Mouse (Mus musculus): Measurements from ENCODE around the gene Dcaf17. TPM values are rescaled to one million over a fixed set of nuclear protein-coding genes. Genes with fewer than 3 reads are reported as not detected.

Dcaf17 gene
- polyA plus RNA-seq, 2 experiments: 3.2 to 11.8 TPM

GRCm38 (mm10) chr2:71050511-71050910 is 4.6 kb upstream of the Dcaf17 start:
- TF ChIP-seq EP300 (IDR thresholded peaks at IDR 0.05; ENCODE audit: low read depth): no peak
- no peak for TF ChIP-seq CTCF (IDR thresholded peaks at IDR 0.05; ENCODE audit: low read depth)
- no peaks in the 10 kb centered on the region for H3K36me3 ChIP-seq (replicated peaks; ENCODE audit: control insufficient read depth, insufficient read depth, low read depth)
- DNase-seq (ENCODE audit: low read depth in 3 of 3, low spot score in 3 of 3) (no peak), ATAC-seq (ENCODE audit: insufficient read depth) (no peak)
- H3K9me3 ChIP-seq (ENCODE audit: control insufficient read depth, low read length): no peaks in the 10 kb centered on the region
- no peak overlapping the region for H3K27ac ChIP-seq
- 76% methylated on average over 7 of the region's 7 CpGs for WGBS (ENCODE audit: insufficient replicate concordance)
- peaks cover 7 to 18% of the 10 kb centered on the region in 2 experiments; a peak in 3 of 4 replicates for H3K4me1 ChIP-seq (replicated peaks; ENCODE audit: control insufficient read depth in 2 of 2, insufficient read depth in 2 of 2, low read length in 1 of 2)
- H3K9ac ChIP-seq (replicated peaks): no peak overlapping the region
- no peaks in the 10 kb centered on the region for H3K27me3 ChIP-seq (ENCODE audit: control insufficient read depth, insufficient read depth, low read length)
- H3K4me3 ChIP-seq (ENCODE audit: insufficient read depth in 1 of 2, low read depth in 2 of 2, low read length in 2 of 2): no peak overlapping the region
- H3K4me2 ChIP-seq (ENCODE audit: low read depth): no peak overlapping the region

GRCm38 (mm10) chr2:71054716-71055115 is 412 bp upstream of the Dcaf17 start:
- Histone ChIP-seq H3K4me2 (ENCODE audit: low read depth) (peak overlapping the region; percentile 99), H3K9ac (replicated peaks) (peak overlapping the region; percentile 94), H3K27me3 (ENCODE audit: control insufficient read depth, insufficient read depth, low read length) (no peaks in the 10 kb centered on the region), H3K4me1 (replicated peaks; ENCODE audit: control insufficient read depth in 2 of 2, insufficient read depth in 2 of 2, low read length in 1 of 2) (peaks cover 7 to 14% of the 10 kb centered on the region in 2 experiments; a peak in 3 of 4 replicates), H3K27ac (peak overlapping the region; percentile 63; the same call in 1 of the 2 replicates), H3K9me3 (ENCODE audit: control insufficient read depth, low read length) (no peaks in the 10 kb centered on the region), H3K4me3 (ENCODE audit: insufficient read depth in 1 of 2, low read depth in 2 of 2, low read length in 2 of 2) (peak overlapping the region; percentile 71 to 97), H3K36me3 (replicated peaks; ENCODE audit: control insufficient read depth, insufficient read depth, low read depth) (no peaks in the 10 kb centered on the region)
- no peak for TF ChIP-seq CTCF (IDR thresholded peaks at IDR 0.05; ENCODE audit: low read depth)
- TF ChIP-seq EP300 (IDR thresholded peaks at IDR 0.05; ENCODE audit: low read depth): no peak
- no peak for DNase-seq (ENCODE audit: low read depth in 3 of 3, low spot score in 3 of 3)
- WGBS (ENCODE audit: insufficient replicate concordance): 26% methylated on average over 9 of the region's 9 CpGs
- no peak for ATAC-seq (ENCODE audit: insufficient read depth)

DNA sequence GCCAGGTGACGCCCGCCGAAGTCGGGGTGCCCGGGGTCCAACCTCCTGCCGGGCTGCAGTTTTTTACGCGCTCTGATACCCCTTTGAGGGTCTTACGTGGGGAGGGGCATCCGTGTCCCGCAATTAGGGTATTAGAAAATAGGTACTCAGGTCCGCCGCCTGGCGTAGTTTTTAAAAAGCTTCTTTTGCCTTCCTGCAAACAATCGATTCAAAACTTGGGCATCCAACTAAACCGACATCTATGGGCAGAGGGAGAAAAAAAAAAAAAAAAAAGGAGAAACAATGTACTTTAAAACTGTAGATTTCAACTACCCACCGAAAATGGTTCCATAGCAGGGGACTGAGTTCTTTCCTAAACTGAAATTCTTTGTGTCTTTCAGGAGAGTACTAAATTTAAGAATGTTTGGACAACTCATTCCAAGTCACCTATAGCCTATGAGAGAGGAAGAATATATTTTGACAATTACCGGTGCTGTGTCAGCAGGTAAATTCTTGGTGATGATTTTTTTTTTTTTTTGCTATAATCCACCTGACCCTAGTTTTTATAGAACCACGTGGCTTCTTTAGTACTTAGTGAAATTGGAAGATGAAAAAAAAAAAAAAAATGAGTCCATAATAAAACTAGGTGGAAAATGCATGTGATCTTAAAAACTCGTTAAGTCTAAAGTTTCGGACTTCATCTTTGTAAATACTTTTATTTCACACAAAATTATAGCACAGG is 1.1 kb downstream of the Dcaf17 start:
- TF ChIP-seq EP300 (IDR thresholded peaks at IDR 0.05; ENCODE audit: low read depth) (no peak), CTCF (IDR thresholded peaks at IDR 0.05; ENCODE audit: low read depth) (no peak; the same call in 1 of the 2 replicates)
- Histone ChIP-seq H3K9me3 (ENCODE audit: control insufficient read depth, low read length) (no peaks in the 10 kb centered on the region), H3K4me3 (ENCODE audit: insufficient read depth in 1 of 2, low read depth in 2 of 2, low read length in 2 of 2) (peak overlapping the region; percentile 83 to 97), H3K36me3 (replicated peaks; ENCODE audit: control insufficient read depth, insufficient read depth, low read depth) (no peaks in the 10 kb centered on the region), H3K27ac (peak overlapping the region; percentile 80), H3K9ac (replicated peaks) (peak overlapping the region; percentile 93), H3K4me2 (ENCODE audit: low read depth) (peak overlapping the region; percentile 99), H3K27me3 (ENCODE audit: control insufficient read depth, insufficient read depth, low read length) (no peaks in the 10 kb centered on the region), H3K4me1 (replicated peaks; ENCODE audit: control insufficient read depth in 2 of 2, insufficient read depth in 2 of 2, low read length in 1 of 2) (peaks cover 7 to 14% of the 10 kb centered on the region in 2 experiments; a peak in 3 of 4 replicates)
- ATAC-seq (ENCODE audit: insufficient read depth) (no peak), DNase-seq (ENCODE audit: low read depth in 3 of 3, low spot score in 3 of 3) (no peak)
- WGBS (ENCODE audit: insufficient replicate concordance): 11% methylated on average over 21 of the region's 21 CpGs

DNA sequence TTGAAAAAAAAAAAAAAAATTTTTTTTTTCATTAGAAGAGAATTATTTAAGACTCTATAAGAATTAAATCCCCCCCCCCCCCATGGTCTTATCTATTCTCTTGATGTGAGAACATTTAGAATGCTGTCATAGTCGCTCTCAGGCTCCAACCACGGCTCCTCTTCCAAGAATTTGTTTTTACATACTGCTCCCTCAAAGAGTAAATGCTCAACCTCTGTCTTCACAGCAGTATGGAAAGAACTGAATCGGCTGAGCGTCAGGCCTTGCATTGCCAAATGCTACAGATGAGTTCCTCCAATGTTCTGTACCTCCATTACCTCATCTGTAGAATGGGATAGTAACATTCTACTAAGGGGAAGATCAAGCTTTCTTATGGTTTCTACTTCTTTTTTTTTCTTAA is 16.5 kb downstream of the Dcaf17 start:
- 81% methylated on average over 4 of the region's 4 CpGs for WGBS (ENCODE audit: insufficient replicate concordance)
- Histone ChIP-seq H3K27ac (no peak overlapping the region), H3K27me3 (ENCODE audit: control insufficient read depth, insufficient read depth, low read length) (no peaks in the 10 kb centered on the region), H3K4me2 (ENCODE audit: low read depth) (no peak overlapping the region), H3K9me3 (ENCODE audit: control insufficient read depth, low read length) (no peaks in the 10 kb centered on the region), H3K4me1 (replicated peaks; ENCODE audit: control insufficient read depth in 2 of 2, insufficient read depth in 2 of 2, low read length in 1 of 2) (peaks cover 11 to 13% of the 10 kb centered on the region in 2 experiments), H3K4me3 (ENCODE audit: insufficient read depth in 1 of 2, low read depth in 2 of 2, low read length in 2 of 2) (no peak overlapping the region), H3K9ac (replicated peaks) (no peak overlapping the region), H3K36me3 (replicated peaks; ENCODE audit: control insufficient read depth, insufficient read depth, low read depth) (no peaks in the 10 kb centered on the region; the same call in 1 of the 2 replicates)
- TF ChIP-seq EP300 (IDR thresholded peaks at IDR 0.05; ENCODE audit: low read depth): no peak
- TF ChIP-seq CTCF (IDR thresholded peaks at IDR 0.05; ENCODE audit: low read depth): no peak
- ATAC-seq (ENCODE audit: insufficient read depth) (no peak), DNase-seq (ENCODE audit: low read depth in 3 of 3, low spot score in 3 of 3) (no peak)

- Histone ChIP-seq H3K4me2 (ENCODE audit: low read depth) (no peak overlapping the region), H3K36me3 (replicated peaks; ENCODE audit: control insufficient read depth, insufficient read depth, low read depth) (no peaks in the 10 kb centered on the region; the same call in 1 of the 2 replicates), H3K9me3 (ENCODE audit: control insufficient read depth, low read length) (no peaks in the 10 kb centered on the region), H3K27me3 (ENCODE audit: control insufficient read depth, insufficient read depth, low read length) (no peaks in the 10 kb centered on the region), H3K27ac (no peak overlapping the region), H3K4me1 (replicated peaks; ENCODE audit: control insufficient read depth in 2 of 2, insufficient read depth in 2 of 2, low read length in 1 of 2) (peaks cover 11 to 13% of the 10 kb centered on the region in 2 experiments), H3K4me3 (ENCODE audit: insufficient read depth in 1 of 2, low read depth in 2 of 2, low read length in 2 of 2) (no peak overlapping the region), H3K9ac (replicated peaks) (no peak overlapping the region)
- TF ChIP-seq CTCF (IDR thresholded peaks at IDR 0.05; ENCODE audit: low read depth): no peak
- no peak for TF ChIP-seq EP300 (IDR thresholded peaks at IDR 0.05; ENCODE audit: low read depth)
- 41% methylated on average over 3 of the region's 3 CpGs for WGBS (ENCODE audit: insufficient replicate concordance)
- ATAC-seq (ENCODE audit: insufficient read depth) (peak; percentile 69; the same call in 1 of the 2 replicates), DNase-seq (ENCODE audit: low read depth in 3 of 3, low spot score in 3 of 3) (no peak)
Observed at GRCm38 (mm10) chr2:71073330-71073729, 18.2 kb downstream of the Dcaf17 start.

Data from liver, embryonic 14.5 days (tissue).